Mouse (Mus musculus) bone marrow, adult 2 months (tissue): ENCODE measurements around the gene Ascc1. TPM values are rescaled to one million over a fixed set of nuclear protein-coding genes. Genes with fewer than 3 reads are reported as not detected.

Source experiments
- H3K27ac ChIP-seq: fragments of 200-500 bp; 2 replicates; pipeline ENCODE4 v1.5.1; 2012; ENCODE audit warnings: low read depth, mild to moderate bottlenecking, control low read depth, inconsistent platforms, low read length; ENCODE audit not compliant: control insufficient read depth, poor library complexity, insufficient read depth
- H3K4me1 ChIP-seq: fragments of 200-500 bp; 2 replicates; pipeline ENCODE4 v1.6.1; 2011; ENCODE audit warnings: low read length; ENCODE audit not compliant: control insufficient read depth, insufficient read depth
- H3K4me3 ChIP-seq: fragments of 200-500 bp; replicated peaks from 2 replicates; pipeline ENCODE3; 2011; ENCODE audit warnings: mild to moderate bottlenecking, low read depth, low read length, control low read depth; ENCODE audit not compliant: control insufficient read depth
- CTCF ChIP-seq: fragments of 200-500 bp; IDR thresholded peaks from 2 replicates; pipeline ENCODE4 v1.5.1; 2011; ENCODE audit warnings: low read length, control low read depth; ENCODE audit not compliant: control insufficient read depth, insufficient read depth
- POLR2A ChIP-seq: fragments of 200-500 bp; IDR thresholded peaks from 2 replicates; pipeline ENCODE4 v1.6.1; 2011; ENCODE audit warnings: low read depth, mild to moderate bottlenecking, control low read depth, low read length, borderline replicate concordance; ENCODE audit not compliant: control insufficient read depth
- WGBS: fragments of 180-500 bp; shearing (Covaris S2); methylation state at CpG from one replicate; pipeline ENCODE4 v1.1.7; 2018; 5-methylcytosine and 5-hydroxymethylcytosine counted together
- polyA plus RNA-seq: library from polyadenylated mRNA; stranded (reverse); fragments of >200 nt; gene quantifications from 2 replicates; pipeline ENCODE4 v1.2.4, GENCODE M21; 2011; ENCODE audit warnings: low replicate concordance; ENCODE audit not compliant: missing spikeins, insufficient read depth, insufficient read length

Ascc1 gene
- polyA plus RNA-seq, 1 experiment = 18.6 TPM

DNA sequence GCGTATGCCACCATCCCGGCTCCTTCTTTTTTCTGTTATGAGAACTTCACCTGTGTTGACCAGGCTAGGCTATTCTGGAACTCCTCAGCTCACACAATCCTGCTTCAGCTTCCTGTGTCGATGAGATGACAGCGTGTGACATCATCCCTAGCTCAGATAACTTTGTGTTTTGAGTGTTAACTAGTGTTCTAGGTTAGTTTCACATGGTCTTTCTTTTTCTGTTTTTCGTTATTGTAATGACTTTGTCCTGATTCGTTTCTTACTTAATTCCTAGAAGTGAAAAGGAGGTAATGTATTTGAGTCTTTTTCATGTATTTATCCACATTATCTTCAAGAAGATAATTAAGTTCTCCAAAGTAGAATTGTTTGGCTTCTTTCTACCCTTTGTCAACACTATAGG lies 13.6 kb downstream of the Ascc1 start:
- H3K4me1 ChIP-seq = peaks cover 1% of the 10 kb centered on the region; the same call in 1 of the 2 replicates
- TF ChIP-seq POLR2A (no peak), CTCF (no peak)
- 86% methylated on average over 6 of the region's 6 CpGs for WGBS
- no peak overlapping the region for H3K27ac ChIP-seq
- no peak overlapping the region for H3K4me3 ChIP-seq

DNA sequence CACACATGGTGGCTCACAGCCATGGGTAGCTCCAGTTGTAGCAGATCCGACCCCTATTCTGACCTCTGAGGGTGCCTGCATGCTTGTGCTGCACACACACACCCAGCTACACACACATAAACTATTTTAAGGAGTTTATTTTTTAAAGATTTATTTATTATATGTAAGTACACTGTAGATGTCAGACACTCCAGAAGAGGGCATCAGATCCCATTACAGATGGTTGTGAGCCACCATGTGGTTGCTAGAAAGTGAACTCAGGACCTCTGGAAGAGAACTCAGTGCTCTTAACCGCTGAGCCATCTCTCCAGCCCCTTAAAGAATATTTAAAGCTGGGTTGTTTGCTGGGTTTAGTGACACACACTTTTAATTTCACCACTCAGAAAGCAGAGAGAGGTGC lies 16.7 kb downstream of the Ascc1 start:
- TF ChIP-seq POLR2A (no peak), CTCF (no peak)
- no peak overlapping the region for H3K27ac ChIP-seq
- no peak overlapping the region for H3K4me3 ChIP-seq
- WGBS = 76% methylated on average over 2 of the region's 2 CpGs
- no peaks in the 10 kb centered on the region for H3K4me1 ChIP-seq

DNA sequence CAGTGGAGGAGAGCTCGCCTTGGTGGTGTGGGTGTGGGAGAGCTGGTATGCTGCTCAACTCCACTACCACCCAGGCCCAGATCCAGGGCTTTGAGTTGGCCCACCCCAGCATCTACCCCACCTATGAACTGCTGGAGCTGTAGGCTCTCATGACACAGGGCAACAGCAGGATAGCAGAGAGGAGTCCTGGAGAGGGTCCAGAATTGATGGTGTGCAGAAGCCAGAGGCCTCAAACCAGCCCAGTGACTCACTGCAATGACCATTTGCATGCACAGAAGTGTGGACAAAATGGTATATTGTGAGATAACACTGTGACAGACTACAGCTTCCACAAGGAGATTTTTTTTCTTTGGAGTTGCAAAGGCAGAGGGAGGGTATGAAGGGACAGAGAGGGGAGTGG lies 21.1 kb downstream of the Ascc1 start:
- 72% methylated on average over 1 of the region's 1 CpGs for WGBS
- no peak overlapping the region for H3K4me3 ChIP-seq
- no peaks in the 10 kb centered on the region for H3K4me1 ChIP-seq
- H3K27ac ChIP-seq = no peak overlapping the region
- no peak for TF ChIP-seq CTCF
- TF ChIP-seq POLR2A = no peak

DNA sequence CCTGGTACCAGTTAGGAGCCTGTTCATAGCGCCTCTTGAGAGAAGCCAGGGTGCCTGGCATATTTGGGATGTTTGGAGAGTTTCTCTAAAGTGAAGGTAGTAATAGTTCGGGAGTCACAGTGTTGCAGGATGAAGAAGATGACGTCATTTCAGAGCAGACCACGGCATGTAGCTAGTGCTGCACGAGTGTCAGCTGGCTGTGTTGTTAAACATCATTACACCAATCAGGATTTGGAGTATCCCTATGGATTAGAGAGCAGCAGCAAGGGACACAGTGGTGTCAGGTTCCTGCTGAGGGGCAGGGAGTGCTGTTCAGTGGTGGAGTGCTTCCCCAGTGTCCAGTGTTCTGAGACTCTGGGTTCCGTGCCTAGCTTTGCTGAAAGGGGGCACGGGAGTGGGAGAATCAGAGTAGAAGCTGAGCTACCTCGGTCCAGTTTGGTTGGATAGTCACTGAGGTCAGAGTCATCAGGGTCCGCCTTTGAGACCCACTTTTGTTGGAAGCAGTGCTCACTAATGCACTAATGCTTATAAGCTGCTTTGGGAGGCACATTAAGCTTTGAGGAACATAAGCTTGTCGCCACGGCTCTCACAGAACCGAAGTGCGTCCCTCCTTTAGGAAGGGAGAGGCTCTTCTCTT lies 24.3 kb downstream of the Ascc1 start:
- Histone ChIP-seq H3K4me3 (no peak overlapping the region), H3K27ac (no peak overlapping the region), H3K4me1 (no peaks in the 10 kb centered on the region)
- WGBS = 80% methylated on average over 13 of the region's 13 CpGs
- no peak for TF ChIP-seq POLR2A
- no peak for TF ChIP-seq CTCF

DNA sequence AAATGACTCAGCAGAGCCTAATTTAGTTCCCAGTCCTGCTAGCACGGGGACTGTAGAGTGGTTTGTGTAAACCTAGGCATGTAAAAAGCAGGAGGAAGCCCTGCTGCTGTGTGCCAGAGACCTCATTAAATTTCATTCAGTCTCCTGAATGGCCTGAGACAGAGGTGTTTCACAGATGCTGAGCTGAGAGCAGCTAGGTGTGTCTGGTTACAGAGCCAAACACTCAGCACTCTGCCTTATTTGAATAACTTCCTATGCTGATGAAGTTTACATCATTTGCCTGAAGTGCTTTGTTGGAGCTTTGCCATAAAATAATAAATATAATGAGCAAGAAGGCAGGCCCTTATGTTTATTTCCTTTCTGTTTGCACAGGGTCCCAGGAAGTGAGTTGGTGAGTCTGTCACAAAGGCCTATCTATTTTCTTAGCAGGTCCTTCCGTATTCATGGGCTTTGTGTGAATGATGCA lies 25.0 kb downstream of the Ascc1 start:
- H3K4me1 ChIP-seq = no peaks in the 10 kb centered on the region
- no peak overlapping the region for H3K4me3 ChIP-seq
- no peak overlapping the region for H3K27ac ChIP-seq
- 58% methylated on average over 2 of the region's 2 CpGs for WGBS
- no peak for TF ChIP-seq CTCF
- no peak for TF ChIP-seq POLR2A

DNA sequence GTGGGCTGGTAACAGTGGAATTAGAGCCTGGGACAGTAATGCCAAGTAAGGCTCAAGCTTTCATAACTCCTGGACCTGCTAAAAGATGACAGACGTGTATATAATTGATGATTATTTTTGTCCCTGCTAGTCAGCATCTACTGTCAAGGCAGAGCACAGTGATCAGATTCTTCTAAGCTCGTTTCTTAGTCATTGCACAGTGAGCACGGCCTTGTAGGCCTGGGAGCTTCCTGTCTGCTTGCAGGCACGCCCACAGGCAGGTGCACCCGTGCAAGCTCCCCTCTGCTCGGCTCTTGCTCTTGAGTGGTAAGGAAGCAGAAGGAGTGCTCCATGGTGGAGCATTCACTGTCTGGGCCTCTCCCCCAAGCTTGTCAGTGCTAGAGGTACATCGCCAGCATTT lies 25.6 kb downstream of the Ascc1 start:
- no peaks in the 10 kb centered on the region for H3K4me1 ChIP-seq
- no peak overlapping the region for H3K4me3 ChIP-seq
- TF ChIP-seq CTCF = no peak
- TF ChIP-seq POLR2A = no peak
- 53% methylated on average over 7 of the region's 7 CpGs for WGBS
- no peak overlapping the region for H3K27ac ChIP-seq

DNA sequence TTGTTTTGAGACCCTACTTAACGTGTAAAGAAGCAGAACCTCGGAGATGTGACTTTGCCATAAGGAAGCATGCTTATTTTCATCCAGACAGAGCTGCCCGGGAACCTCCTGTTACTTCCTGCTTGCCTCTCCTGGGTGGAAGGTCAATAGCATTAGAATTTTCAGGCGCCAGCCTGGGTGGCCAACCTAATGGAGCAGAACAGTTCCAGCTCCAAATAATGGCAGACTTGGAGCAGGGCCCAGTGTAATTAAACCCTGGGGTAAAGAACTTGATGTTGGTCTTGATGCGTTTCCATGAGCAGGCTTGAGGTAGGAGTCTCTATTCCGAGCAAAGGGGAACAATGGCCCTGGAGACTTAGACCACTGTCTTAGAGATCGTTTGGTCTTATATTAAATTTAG lies 26.4 kb downstream of the Ascc1 start:
- TF ChIP-seq CTCF = no peak
- TF ChIP-seq POLR2A = no peak
- Histone ChIP-seq H3K4me3 (no peak overlapping the region), H3K27ac (no peak overlapping the region), H3K4me1 (no peaks in the 10 kb centered on the region)
- 86% methylated on average over 7 of the region's 7 CpGs for WGBS

DNA sequence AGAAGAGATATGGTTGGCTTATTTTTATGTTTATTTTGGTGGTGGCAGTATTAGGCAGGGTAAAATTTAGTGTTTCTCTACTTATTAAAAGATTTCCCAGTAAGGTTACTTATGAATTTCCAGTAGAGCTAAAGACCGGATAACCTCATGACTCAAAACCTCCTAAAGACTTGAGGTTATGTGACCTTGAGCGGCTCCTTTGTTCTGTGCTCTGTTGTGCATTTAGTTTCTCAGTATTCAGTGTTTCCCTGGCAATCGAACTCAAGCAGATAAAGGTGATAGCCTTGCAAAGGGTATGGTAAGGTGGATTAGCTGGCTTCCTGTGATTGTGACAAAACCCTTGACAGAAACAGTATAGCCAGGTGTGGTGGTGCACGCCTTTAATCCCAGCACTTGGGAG lies 26.8 kb downstream of the Ascc1 start:
- Histone ChIP-seq H3K4me3 (no peak overlapping the region), H3K27ac (no peak overlapping the region), H3K4me1 (no peaks in the 10 kb centered on the region)
- TF ChIP-seq POLR2A (no peak), CTCF (no peak)
- WGBS = 85% methylated on average over 4 of the region's 4 CpGs

DNA sequence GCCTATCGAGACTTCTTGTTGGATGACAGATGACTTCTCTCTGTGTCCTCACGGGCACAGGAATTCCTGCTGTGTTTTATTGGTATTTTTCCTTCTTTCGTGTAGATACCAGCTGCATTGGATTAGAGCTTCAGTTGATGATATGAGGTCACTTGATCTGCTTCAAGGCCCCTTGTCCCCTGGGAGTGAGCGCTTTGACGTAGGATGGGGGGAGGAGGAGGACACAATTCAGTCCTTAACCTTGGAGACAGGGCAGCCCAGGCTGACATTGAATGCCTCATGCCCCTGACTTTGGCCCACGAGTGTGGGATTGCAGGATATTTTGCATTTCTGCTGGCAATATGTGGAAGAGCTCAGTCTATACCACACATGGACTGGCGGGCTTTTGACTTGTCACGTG lies 29.0 kb downstream of the Ascc1 start:
- WGBS = 86% methylated on average over 8 of the region's 8 CpGs
- Histone ChIP-seq H3K4me1 (no peaks in the 10 kb centered on the region), H3K4me3 (no peak overlapping the region), H3K27ac (no peak overlapping the region)
- no peak for TF ChIP-seq CTCF
- TF ChIP-seq POLR2A = no peak
